Mouse (Mus musculus): ENCODE results near the gene Il9.

Il9 gene

GRCm38 (mm10) chr13:56482146-56482545 lies at the start of gene Il9:
TSS of gene Il9 (minus strand) at chr13:56482246.
- DNase-seq, result no peak

GRCm38 (mm10) chr13:56529685-56530084 lies 47.6 kb upstream of the Il9 start:
- DNase-seq, result peak in 1 of 2 experiments; percentile 31

- no peak for DNase-seq
Measured at GRCm38 (mm10) chr13:56529031-56529430, 47.0 kb upstream of the Il9 start.

- DNase-seq, result peak; percentile 6 to 54
Measured at GRCm38 (mm10) chr13:56528281-56528680, 46.2 kb upstream of the Il9 start.

- DNase-seq, result no peak
Measured at GRCm38 (mm10) chr13:56527846-56528245, 45.8 kb upstream of the Il9 start.

- DNase-seq, result no peak
Measured at GRCm38 (mm10) chr13:56526871-56527270, 44.8 kb upstream of the Il9 start.

- DNase-seq, result peak in 1 of 2 experiments; percentile 9
Measured at GRCm38 (mm10) chr13:56522821-56523167, 40.7 kb upstream of the Il9 start.

- peak; percentile 96 to 97 for DNase-seq
Measured at GRCm38 (mm10) chr13:56522081-56522820, 40.2 kb upstream of the Il9 start, which contains the start of gene Fbxl21. TSS of gene Fbxl21 (plus strand) at chr13:56522472.

GRCm38 (mm10) chr13:56516816-56517215 lies 34.8 kb upstream of the Il9 start:
- no peak for DNase-seq

- no peak for DNase-seq
Measured at GRCm38 (mm10) chr13:56516311-56516710, 34.3 kb upstream of the Il9 start.

- no peak for DNase-seq
Measured at GRCm38 (mm10) chr13:56513595-56513994, 31.5 kb upstream of the Il9 start.

GRCm38 (mm10) chr13:56509796-56510195 lies 27.8 kb upstream of the Il9 start:
- DNase-seq, result peak; percentile 46 to 70

GRCm38 (mm10) chr13:56506871-56507496 lies 24.9 kb upstream of the Il9 start:
- DNase-seq, result no peak

GRCm38 (mm10) chr13:56501866-56502420 lies 19.9 kb upstream of the Il9 start:
- no peak for DNase-seq

GRCm38 (mm10) chr13:56500636-56501035 lies 18.6 kb upstream of the Il9 start:
- no peak for DNase-seq

GRCm38 (mm10) chr13:56500132-56500531 lies 18.1 kb upstream of the Il9 start:
- peak in 1 of 2 experiments; percentile 23 for DNase-seq

- no peak for DNase-seq
Measured at GRCm38 (mm10) chr13:56494440-56494839, 12.4 kb upstream of the Il9 start.

GRCm38 (mm10) chr13:56488012-56488411 lies 6.0 kb upstream of the Il9 start:
- no peak for DNase-seq

GRCm38 (mm10) chr13:56478027-56478426 lies 4.0 kb downstream of the Il9 start:
- peak in 1 of 2 experiments; percentile 16 for DNase-seq

GRCm38 (mm10) chr13:56477271-56477670 lies 4.8 kb downstream of the Il9 start:
- DNase-seq, result peak; percentile 40 to 82

GRCm38 (mm10) chr13:56476790-56477189 lies 5.3 kb downstream of the Il9 start:
- peak in 1 of 2 experiments; percentile 52 for DNase-seq

- DNase-seq, result peak; percentile 43 to 72
Measured at GRCm38 (mm10) chr13:56475363-56475762, 6.7 kb downstream of the Il9 start.

- no peak for DNase-seq
Measured at GRCm38 (mm10) chr13:56472661-56473060, 9.4 kb downstream of the Il9 start.

- peak; percentile 67 to 78 for DNase-seq
Measured at GRCm38 (mm10) chr13:56471951-56472350, 10.1 kb downstream of the Il9 start.

All from kidney, postnatal 25 days (tissue).